Comparison of ENCODE assay signal across 13 mouse cellular contexts in genomic region chr1:192480072-192480784, GRCm38 (mm10).
"Had no signal": no experiment of that assay in that cellular context is flagged by ENCODE, and none has a peak within 500 bp of the region (broad histone marks: within the 10 kb centered on the region; RNA-seq: fewer than 3 reads in every experiment).

No protein-coding gene starts in this region.

- DNase-seq: forebrain, postnatal 0 days; gastrocnemius, postnatal 14 days; gastrocnemius, postnatal 36 days; heart, adult 18-20 months; heart, postnatal 10 days; heart, postnatal 36 days; kidney, adult 11 months; kidney, adult 2 months; kidney, adult 9 months; kidney, postnatal 14 days; kidney, postnatal 36 days; layer of hippocampus, adult 9-11 months; layer of hippocampus, postnatal 36 days had no signal
